Mouse (Mus musculus): ENCODE results near the gene Serpina9. TPM values are rescaled to one million over a fixed set of nuclear protein-coding genes. Genes with fewer than 3 reads are reported as not detected.
A peak's percentile ranks its signal among the peaks of the same experiment; 100 is the strongest.

Gene Serpina9
- total RNA-seq (2021), result under 1 TPM in 1 of 2 experiments, not detected in 1; 0.32 TPM
- long read RNA-seq, result 0 reads

DNA sequence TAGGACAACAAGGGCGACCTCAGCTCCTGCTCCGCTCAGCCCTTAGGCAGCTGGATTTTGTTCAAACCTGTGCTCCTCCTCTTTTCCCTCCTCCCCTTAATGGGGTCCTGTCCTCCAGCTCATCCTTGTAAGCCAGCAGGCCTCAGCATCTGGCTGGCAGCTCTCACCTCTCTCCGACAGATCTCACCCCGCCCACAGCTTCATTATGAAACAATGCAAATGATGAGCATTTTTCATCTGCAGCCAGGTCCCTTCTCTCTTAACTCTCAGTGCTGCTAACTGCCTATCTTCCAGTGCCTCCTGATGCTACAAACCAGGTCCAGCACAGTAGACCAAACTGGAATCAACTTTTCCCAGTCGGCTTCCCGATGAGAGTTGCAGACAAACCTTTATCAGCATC, at the start of gene Serpina9:
Gene Serpina9, minus strand, starts transcription at position 136 of the 400 bp plus-strand sequence.
- no peak for DNase-seq (ENCODE audit: low spot score in 2 of 2)

DNA sequence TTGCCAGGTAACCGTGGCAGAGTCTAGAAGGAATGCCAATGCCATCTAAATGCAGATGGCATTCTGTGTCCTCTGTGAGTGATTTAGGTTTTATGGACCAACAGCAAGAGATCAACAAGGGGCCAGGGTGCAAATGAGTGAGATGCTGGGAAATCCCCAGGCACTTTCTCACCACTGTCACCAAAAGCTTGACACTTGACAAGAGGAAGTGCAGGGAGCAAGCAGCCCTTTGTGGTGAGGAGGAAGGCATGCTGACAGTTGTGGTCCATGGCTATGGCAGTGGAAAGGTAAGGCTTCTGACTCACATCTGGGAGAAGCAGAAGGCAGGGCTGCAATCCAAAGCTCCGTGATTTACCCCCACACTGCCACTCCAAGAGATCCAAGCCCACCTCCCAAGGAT, 48.3 kb upstream of the Serpina9 start:
- no peak for DNase-seq (ENCODE audit: low spot score in 2 of 2)

DNA sequence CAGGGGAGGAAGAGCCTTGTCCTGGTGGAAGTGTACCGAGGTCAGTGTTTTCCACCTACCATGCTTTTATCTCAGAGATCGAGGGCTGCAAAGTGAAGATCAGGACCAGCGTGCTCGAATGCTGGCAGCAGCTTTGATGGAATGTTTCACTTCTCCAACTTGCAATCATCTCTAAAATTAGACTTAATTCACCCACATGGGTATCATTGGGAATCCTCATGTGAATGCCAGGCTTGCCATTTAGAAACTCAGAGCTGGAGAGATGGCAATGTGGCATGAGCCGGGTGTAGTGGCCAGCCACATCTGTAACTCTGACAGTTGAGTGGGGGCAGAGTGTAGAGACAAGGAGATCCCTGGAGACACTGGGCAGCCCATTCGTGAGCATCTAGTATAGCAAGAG, 46.6 kb upstream of the Serpina9 start:
- peak in 1 of 2 experiments; percentile 40 for DNase-seq (ENCODE audit: low spot score in 2 of 2)

DNA sequence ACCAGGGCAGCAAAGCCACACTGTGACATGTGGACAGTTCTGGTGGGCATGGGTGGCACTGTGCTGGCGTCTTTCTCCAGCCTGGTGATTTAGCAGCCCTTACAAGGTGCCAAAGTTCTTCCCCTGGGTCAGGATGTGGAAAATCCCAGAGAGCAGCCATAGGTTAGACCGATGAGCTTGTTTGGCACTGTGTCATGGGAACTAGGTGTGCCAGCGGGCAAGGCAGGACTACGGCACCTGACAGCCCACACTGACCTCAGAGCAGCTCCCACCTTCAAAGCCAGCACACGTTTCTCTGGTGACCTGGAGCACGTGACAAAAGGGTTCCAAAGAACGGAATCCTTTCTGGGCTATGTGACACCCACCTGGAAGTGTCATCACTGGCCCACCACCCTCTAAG, 44.0 kb upstream of the Serpina9 start:
- no peak for DNase-seq (ENCODE audit: low spot score in 2 of 2)

DNA sequence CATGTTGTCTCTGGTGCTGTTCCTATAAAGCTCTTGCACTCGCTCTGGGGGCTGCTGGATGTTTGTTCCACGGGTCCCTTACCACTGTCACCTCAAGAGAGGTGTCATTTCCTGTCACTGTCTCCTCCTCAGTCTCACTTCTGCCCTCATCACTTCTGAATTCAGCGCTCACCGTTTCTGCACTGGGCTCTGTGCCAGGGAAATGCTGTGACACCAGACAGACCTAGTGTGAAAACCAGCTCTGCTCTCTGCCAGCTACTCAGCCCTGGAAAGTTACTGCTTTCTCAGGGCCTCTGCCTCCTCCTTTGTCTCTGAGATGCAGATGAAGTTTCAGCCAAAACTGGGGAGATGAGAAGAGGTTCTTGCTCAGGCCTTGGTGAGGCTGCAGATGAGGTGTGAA, 43.5 kb upstream of the Serpina9 start:
- peak in 1 of 2 experiments; percentile 53 for DNase-seq (ENCODE audit: low spot score in 2 of 2)

DNA sequence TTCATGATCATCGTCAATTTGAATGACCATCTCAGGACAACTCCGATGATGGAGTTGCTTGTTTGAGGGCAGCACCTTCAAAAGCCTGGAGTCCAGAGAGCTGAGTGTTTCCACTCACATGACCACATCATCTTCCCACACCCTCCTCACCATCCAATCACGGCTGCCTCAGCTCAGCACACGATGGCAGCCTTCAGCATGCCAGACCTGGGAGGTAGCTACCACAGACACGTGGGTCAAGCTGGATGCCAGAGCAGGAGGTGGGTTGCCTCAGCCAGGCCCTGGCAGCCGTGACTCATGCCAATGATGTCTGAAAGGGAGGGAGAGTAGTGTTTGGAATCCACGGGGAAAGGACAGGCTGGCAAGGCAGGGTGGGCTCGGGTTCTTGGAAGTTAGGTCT, 42.2 kb upstream of the Serpina9 start:
- DNase-seq (ENCODE audit: low spot score in 2 of 2), result no peak

DNA sequence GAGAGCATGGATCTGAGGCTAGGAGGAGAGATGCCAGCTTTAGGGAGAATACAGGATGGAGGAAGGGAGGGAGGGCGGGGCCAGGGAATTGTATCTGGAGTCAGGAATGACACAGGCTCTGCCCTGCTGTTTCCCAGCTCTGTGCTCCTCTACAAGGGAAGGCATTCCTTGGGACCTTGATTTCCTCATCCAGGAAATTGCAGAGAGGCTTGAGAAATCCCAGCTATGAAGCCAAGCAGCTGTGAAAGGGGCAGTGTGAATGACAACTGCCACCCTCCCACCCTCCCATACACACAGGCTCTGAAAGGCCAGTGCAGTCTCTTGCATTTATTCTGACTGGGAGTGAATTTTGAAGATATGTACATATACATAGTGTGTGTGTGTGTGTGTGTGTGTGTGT, 40.4 kb upstream of the Serpina9 start:
- DNase-seq (ENCODE audit: low spot score in 2 of 2), result no peak

DNA sequence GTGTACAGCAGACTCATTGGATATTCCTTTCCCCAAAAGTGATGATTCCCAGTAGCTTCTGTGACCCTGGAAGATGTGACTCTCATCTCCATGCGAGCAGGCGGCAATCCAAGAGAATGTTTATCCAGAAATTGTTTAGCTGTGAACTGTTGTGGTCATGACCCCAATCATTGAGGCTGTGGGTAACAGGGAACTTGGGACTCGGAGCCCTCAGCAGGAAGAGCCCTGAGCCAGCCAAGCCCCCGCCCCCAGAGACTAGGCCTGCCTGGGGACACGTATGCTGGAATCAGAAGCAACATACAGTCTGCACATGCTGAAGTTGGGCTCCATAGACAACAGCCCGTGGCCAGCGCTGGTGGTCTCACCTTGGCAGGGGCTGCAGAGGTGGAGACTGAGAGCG, 32.2 kb upstream of the Serpina9 start:
- DNase-seq (ENCODE audit: low spot score in 2 of 2), result no peak

DNA sequence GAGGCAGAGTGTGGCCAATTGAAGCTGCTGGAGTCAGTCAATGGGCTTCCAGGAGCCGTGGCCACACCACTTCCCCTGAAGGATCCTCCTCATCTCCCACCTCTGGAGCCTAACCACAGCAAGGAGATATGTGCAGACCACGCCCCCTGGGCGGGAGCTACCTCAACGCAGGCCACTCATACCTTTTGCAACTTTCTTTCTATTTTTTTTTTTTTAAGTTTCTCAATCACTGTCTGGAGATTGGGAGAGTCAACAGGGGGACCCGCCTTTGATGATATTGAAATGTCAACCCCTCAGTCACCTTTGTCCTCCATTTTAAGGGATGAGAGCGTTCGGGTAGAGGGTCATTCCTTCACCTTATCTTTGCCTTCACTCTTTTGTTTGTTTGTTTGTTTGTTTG, 30.8 kb upstream of the Serpina9 start, which contains the start of gene Serpina12:
Gene Serpina12, minus strand, starts transcription at position 101 of the 400 bp plus-strand sequence.
- DNase-seq (ENCODE audit: low spot score in 2 of 2), result no peak

DNA sequence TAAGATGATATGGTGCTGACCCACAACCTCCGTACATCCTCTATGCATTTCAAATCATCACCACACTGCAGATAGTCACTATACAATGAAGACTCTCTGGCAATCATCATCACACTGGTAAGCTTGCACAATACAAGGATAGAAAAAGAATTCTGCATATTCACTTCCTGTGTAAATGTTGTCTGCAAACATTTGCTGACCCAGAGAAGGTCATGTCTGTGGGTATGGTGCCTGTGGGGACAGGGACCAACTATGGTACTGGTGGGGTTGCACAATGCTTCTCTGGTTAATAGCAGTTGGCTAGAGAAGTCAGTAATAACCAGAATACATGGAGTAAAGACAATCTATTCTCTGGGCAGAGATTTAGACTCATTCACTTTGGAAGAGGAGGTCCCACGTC, 29.2 kb upstream of the Serpina9 start:
- no peak for DNase-seq (ENCODE audit: low spot score in 2 of 2)

DNA sequence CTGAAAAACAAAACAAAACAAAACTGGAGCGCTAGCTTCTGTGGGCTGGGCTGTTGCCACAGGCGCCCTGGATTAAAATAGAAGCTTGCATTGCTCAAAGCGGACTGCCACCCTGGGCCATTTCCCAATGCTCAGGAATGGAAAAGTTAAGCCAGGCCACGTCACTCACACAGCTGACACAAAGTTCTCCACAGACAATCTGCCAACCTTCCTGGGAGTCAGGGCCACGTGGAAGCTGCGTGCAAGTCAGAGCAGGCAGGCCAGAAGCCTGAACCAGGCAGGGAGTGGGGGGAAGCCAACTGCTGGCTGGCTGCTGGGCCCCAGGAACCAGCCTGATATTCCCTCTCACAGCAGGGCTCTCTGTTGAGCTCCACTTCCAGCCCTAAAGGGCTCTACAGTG, 27.8 kb upstream of the Serpina9 start:
- peak; percentile 50 to 80 for DNase-seq (ENCODE audit: low spot score in 2 of 2)

DNA sequence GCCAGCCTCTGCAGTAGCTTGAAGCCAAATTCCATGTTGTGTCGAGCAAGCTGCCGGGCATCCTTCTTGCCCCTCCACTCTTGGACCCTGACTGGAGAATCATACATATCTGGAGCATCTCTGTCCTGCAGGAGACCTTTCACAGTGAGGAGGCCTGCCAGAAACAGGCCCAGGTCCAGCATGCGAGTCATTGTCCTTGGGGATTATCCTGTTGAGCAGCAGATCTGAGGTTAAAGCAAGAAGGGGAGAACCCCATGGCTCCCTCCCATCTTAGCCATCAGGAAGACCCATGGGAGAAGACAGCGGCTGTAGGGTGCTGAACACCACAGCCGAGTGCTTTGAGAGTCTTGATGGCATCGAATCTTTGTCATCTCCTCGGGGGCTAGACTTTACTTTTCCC, 24.6 kb upstream of the Serpina9 start:
- no peak for DNase-seq (ENCODE audit: low spot score in 2 of 2)

DNA sequence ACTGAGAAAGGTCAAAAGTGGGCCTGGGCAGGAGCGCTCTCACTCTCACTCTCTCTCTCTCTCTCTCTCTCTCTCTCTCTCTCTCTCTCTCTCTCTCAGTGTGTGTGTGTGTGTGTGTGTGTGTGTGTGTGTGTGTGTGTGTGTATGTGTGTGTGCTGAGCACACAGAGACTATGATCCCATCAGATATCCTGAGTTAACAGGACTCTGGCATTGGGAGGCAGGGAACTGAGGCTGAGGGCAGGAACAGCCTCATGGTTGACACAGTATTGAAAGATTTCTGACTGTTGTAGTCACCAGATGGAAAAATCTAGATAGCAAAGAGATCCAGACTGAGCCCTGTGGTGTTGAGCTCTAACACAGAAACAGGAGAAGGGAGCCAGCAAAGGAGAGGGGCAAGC, 20.2 kb upstream of the Serpina9 start:
- no peak for DNase-seq (ENCODE audit: low spot score in 2 of 2)

DNA sequence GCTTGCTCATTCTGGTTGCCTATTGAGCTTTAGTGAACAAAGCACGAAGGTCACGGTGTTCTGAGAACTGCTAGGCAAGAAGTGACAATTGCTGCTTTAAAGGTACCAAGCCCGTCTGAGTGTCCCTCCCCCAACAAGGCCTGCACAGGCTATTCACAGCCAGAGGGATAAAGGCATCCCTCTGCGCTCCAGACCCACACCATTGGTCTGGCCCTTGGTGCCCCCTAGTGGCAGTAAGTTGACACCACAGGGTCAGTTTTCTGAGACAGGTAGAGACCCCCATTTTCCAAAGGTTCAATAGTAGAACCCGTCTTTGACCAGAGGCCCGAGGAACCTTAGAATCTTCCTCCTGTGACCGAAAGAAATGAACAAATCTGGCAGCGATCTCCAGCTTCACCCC, 16.4 kb upstream of the Serpina9 start:
- DNase-seq (ENCODE audit: low spot score in 2 of 2), result peak in 1 of 2 experiments; percentile 49

DNA sequence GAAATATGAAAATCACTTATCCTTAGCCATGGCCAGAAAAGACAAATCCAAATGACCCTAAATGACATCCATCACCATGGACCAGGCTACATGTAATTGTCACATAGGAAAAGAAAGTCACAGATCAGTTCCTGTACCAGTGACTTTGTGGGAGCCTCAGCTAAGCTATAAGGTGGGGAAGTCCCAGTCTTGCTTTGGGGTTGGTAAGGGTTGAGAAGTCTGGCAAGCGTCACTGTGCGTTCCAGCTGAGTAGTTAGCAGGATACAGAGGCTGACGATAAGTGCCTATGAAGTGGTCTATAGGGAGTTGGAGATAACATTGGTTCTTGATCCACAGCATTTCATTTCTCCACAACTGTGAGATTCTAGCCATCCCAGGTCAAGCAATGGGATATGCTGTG, 1.7 kb upstream of the Serpina9 start:
- DNase-seq (ENCODE audit: low spot score in 2 of 2), result no peak

DNA sequence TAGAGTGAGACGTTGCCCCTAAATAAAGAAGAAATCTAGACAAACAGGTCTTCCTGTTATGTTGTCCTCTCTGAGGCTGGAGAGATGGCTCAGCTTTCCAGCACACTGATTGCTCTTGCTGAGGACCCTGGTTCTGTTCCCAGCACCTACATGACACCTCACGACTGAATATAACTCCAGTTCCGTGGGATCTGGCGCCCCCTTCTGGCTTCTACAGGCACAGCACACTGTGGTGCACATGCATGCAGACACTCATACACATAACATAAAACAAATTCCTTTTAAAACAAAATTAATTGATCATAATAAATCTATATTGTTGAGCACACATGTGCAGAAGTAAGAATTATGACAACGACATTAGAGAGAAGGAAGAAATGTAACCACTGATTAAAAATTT, 8.9 kb downstream of the Serpina9 start:
- no peak for DNase-seq (ENCODE audit: low spot score in 2 of 2)

DNA sequence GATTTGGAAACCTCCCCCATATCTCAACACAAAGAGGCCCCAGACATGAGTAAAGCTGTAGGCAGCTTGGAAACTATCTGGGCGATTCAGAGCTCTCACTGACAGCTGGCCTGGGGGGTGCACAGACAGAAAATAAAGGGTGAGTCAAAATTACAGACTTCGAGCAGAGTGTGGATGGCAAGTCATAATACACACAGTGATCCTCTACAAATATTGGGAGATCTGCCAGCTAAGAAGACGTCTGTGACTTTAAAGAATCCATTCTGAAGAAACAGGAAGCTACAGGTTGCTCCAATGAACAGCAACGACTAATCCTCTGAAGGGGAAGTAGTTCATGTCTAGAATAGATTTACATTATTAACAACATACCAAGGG, 10.3 kb downstream of the Serpina9 start:
- peak; percentile 59 to 81 for DNase-seq (ENCODE audit: low spot score in 2 of 2)

DNA sequence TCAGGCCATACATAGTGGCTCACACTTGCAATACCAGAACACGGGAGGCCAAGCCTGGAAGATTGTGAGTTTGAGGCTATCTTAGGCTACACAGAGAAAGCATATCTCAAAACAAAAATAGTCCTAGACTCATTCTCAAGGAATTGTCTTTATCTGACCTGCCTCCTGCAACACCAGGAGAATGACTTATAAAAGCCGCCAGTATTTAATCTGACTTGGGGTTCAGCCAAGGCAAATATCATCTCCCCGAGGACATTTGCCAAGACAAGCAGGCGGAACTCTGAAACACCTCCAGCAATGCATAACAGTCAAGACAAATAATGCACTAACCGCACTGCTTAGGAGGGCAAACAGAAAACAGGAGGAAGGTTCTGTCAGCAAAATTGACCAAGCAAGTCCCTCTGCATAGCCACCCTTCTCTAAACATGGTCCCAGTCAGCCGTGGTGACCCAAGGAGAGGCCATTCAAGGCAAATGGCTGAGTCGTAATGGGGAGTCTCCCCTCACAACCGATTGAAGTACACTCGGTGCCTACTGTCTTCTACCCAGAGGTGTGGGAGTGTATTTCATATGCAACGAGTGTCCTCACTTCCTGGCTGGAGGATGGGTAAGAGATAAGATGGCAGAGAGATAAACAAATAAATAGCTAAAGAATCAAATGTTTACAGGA, 10.9 kb downstream of the Serpina9 start:
- DNase-seq (ENCODE audit: low spot score in 2 of 2), result peak in 1 of 2 experiments; percentile 45

DNA sequence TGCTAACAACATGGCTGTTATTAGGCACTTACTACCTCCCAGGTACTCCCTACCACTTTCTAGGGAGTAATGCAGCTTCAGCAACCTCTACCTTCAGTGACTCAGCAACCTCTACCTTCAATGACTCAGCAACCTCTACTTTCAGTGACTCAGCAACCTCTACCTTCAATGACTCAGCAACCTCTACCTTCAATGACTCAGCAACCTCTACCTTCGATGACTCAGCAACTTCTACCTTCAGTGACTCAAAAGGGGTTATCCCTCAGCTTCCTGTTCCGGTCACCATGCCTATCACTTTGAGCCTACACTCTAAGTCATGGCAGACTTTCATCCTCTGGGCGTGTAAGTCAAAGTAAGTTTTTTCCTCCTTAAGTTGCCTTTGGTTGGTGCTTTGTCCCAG, 13.0 kb downstream of the Serpina9 start:
- DNase-seq (ENCODE audit: low spot score in 2 of 2), result no peak

DNA sequence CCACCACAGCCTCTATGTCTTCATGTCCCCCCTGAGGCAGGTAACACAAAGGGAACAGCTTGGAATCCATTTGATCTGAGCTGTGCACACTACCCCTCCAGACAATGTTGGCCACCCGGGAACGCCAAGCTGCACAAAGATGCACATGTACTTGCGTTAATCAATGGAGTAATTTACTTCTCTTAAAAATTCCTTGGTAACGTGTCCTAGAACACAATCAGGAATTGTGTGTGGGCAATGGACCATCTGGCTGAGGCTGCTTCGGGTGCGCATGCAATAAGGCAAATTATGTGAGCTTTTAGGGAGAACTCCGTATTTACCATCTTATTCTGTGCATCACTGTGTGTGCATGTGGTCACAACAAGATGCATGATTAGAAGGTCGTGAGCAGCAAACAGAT, 13.9 kb downstream of the Serpina9 start:
- peak; percentile 60 to 83 for DNase-seq (ENCODE audit: low spot score in 2 of 2)

DNA sequence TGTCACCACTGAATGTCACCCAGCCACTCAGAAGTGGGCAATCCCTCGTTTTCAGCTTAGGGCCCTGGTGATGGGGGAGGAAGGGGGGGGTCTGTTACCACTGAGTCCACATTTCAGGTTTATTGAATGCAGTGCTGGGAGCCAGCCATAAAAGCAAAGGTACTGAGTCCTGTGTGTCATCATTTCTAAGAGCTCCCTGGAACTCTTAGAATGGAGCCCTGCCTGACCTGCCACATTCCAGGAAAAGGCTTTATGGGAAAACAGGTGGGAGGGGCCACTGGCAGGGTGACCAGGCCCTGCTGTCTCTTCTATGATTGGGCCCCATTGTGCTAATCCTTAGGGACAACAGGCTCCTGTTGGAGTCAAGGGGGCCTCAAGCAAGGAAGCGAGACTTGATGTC, 17.0 kb downstream of the Serpina9 start:
- DNase-seq (ENCODE audit: low spot score in 2 of 2), result no peak

DNA sequence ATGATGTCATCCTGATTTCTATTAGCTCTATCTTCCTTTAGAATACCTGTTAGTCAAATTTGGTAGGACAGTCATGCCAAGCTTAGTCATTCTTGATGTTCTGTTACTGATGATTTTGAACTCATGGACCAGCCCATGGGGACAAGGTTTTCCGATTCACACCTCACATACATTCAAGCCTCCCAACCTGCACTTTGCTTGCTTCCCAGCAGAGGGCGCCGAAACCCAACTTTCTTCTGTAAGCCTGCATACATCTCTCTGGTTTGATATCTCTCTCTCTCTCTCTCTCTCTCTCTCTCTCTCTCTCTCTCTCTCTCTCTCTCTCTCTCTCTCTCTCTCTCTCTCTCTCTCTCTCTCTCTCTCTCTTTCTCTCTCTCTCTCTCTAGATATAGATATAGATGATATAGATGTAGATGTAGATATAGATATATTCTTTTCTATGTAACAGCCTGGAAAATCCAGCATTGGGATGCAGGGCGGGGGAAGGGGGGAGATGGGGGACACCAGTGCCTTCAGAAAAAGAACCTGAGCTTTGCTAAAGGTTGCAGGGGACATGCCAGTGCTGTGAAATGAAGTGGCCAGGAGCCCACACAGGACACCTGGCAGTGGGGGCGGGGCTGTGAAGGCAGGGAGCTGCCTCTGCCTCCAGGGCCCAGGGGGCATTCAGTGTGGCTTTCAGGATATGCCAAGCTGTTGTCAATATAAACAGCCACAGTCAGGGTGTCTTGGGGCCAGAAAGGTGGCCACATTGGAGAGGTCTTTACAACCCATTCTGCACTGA, 18.1 kb downstream of the Serpina9 start:
- DNase-seq (ENCODE audit: low spot score in 2 of 2), result peak; percentile 54 to 92

DNA sequence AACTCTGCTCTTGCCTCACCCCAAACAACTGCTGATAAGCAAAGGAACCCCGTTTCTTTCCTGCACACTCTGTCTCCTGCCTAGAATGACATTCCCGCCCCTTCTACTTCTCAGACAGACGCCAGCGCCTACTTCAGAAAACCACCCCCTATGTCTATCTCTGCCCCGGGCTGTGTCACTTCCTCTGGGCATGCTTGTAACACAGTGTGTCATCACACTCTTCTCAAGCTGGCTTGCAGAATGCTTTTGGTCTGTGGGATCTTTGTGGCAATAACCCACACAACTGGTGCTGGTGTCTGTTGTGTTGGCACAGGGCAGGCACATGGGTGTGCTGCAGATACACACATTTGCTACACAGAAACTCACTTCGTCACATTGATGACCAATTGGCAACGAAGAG, 20.6 kb downstream of the Serpina9 start:
- DNase-seq (ENCODE audit: low spot score in 2 of 2), result peak; percentile 30 to 56

Measured in layer of hippocampus, adult 18-20 months (tissue).